Mouse (Mus musculus): ENCODE data around the gene Olfr994.

Olfr994 gene

GRCm38 (mm10) chr2:85436351-85436750 lies at the start of gene Olfr994:
TSS of gene Olfr994 (minus strand) at chr2:85436451.
- CTCF ChIA-PET: no interaction called here

DNA sequence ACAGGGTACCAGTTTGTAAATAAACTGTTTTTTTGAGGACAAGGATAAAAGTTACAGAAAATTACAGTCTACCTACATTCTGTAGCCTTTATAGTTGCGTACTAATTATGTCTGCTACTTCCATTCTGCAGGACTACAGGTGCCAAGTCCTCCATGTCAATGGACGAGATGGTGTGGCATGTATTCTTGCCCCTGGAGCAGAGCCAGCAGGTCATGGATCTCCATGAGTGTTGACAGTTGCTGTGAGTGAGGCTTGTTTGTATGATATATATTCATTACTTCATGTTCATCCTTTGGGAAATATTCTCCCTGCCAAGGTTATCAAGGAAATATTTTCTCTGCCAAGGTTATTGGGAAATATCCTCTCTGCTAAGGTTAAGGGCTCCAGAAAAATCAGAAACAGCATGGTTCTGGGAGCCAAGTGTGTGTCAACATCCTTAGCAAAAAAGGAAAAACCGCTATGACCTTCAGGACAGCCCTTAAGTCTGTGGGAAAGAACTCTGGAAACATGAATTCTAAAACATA lies 30.6 kb upstream of the Olfr994 start:
- CTCF ChIA-PET: no interaction called here

DNA sequence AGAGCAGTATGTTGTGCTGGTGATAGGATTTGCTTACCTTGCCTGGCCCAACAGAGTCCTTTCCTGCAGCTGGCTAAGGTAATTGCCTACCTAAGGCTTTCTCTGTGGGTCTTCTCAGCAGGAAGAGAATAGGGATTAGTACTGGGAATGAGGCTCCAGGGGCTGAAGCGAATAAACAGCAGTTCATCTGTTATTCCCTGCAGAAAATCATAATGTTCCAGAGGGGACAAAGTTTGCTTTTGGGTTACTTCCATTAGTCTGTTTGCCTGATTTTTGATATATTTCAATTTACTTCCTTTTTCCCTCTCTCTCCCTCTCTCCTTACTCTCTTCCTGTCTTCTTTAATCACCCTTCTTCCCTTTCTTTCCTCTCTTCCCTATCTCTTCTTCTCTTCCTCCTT lies 7.3 kb upstream of the Olfr994 start, which contains the start of gene Olfr995:
Olfr995 (minus strand) TSS at position 101 of the 400 bp plus-strand sequence.
- CTCF ChIA-PET: no interaction called here

- CTCF ChIA-PET: no interaction called here
Measured at GRCm38 (mm10) chr2:85442546-85442945, 6.3 kb upstream of the Olfr994 start.

DNA sequence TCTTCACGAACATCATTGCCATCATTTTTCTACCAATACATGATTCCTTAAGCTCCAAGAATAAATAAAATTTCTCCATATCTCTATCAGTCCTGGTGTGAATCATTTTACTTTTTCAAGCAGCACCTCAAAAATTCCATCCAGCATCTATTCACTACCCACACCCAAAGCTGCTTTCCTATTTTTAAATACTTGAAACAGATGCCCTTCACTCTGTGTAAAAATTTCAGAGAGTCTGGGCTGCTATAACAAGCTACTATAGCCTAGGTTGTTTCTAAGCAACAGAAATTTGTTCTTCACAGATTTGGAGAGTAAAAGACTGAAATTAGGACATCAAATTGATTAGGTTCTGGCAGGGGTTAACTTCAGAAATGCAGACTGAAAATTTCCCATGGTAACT lies 10.4 kb downstream of the Olfr994 start:
- CTCF ChIA-PET: no interaction called here

DNA sequence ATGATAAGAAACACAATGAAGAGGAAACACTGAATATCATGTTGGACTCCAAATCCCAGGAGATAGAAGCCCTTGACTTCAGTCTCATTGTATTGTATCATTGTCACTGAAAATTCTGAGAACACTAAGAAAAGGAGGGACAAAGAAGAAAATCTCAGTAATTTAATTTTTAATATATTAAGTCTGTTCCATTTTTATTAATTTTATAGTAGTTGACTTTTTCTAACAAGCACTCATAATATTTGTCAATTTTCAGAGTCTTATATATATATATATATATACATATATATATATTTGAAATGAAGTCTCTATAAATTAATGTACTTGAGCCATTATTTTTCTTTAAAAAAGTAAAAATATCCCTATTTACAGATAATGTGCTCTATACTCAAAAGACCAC lies 21.5 kb downstream of the Olfr994 start, which contains the start of gene Olfr993:
Olfr993 (minus strand) TSS at position 101 of the 400 bp plus-strand sequence.
- CTCF ChIA-PET: no interaction called here

DNA sequence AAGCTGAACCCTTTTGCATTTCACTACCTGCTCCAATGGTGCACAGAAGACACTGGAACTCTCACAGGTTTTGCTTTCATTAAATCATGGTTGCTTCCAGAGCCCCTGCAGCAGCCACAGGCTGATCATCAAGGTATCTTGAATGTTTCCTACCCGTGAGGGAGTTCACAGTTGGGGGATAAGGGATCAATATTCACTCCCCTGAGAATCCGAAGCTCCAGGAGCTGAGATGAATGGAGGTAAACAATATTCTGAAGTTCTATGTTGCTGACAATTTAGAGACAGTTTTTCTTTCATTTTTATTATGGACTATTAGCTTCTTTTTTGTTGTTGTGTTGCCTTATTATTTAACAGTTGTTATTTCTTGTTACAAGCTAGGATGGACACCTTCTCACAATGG lies 26.9 kb downstream of the Olfr994 start, which contains the start of gene Olfr992:
Olfr992 (minus strand) TSS at position 101 of the 400 bp plus-strand sequence.
- CTCF ChIA-PET: no interaction called here
